Mouse (Mus musculus) spleen, adult 2 months (tissue): ENCODE measurements around the gene Supv3l1. TPM values are rescaled to one million over a fixed set of nuclear protein-coding genes. Genes with fewer than 3 reads are reported as not detected.
A peak's percentile ranks its signal among the peaks of the same experiment; 100 is the strongest.
"Not testable (repeated sequence)": the region's sequence is repeated elsewhere in the genome, so short reads cannot be mapped to it uniquely, and the experiment has no call there.

Source experiments
- DNase-seq, 2 experiments: peaks; one replicate each; pipeline versions ENCODE4 v3.0.0 to v3.0.0-alpha.2; 2012 to 2021; ENCODE audit warnings: low spot score in 2 of 2, low read depth in 1 of 2
- H3K27ac ChIP-seq: fragments of 200-500 bp; 2 replicates; pipeline ENCODE4 v1.5.1; 2012; ENCODE audit warnings: low read length, inconsistent platforms; ENCODE audit not compliant: insufficient read depth
- H3K27me3 ChIP-seq: fragments of 200-500 bp; 2 replicates; pipeline ENCODE4 v1.6.1; 2012; ENCODE audit warnings: mild to moderate bottlenecking, moderate library complexity, low read length, inconsistent platforms; ENCODE audit not compliant: control insufficient read depth, insufficient read depth
- H3K36me3 ChIP-seq: fragments of 200-500 bp; 2 replicates; pipeline ENCODE4 v1.6.1; 2012; ENCODE audit warnings: mild to moderate bottlenecking, low read length, inconsistent platforms; ENCODE audit not compliant: control insufficient read depth, insufficient read depth
- H3K4me1 ChIP-seq: fragments of 200-500 bp; 2 replicates; pipeline ENCODE4 v1.6.1; 2011; ENCODE audit warnings: inconsistent platforms; ENCODE audit not compliant: control insufficient read depth, insufficient read depth, insufficient read length
- H3K4me3 ChIP-seq: fragments of 200-500 bp; 2 replicates; pipeline ENCODE4 v1.5.1; 2011; ENCODE audit warnings: mild to moderate bottlenecking, inconsistent platforms; ENCODE audit not compliant: insufficient read depth, insufficient read length; ENCODE audit errors: extremely low read depth
- CTCF ChIP-seq: fragments of 200-500 bp; IDR thresholded peaks from 2 replicates; pipeline ENCODE4 v1.5.1; 2011; ENCODE audit warnings: mild to moderate bottlenecking, inconsistent platforms; ENCODE audit not compliant: insufficient read depth, insufficient read length, insufficient replicate concordance; ENCODE audit errors: extremely low read depth
- POLR2A ChIP-seq: fragments of 200-500 bp; IDR thresholded peaks from 2 replicates; pipeline ENCODE4 v1.6.1; 2011; ENCODE audit warnings: low read depth, low read length, inconsistent platforms
- WGBS: fragments of 180-500 bp; shearing (Covaris S2); methylation state at CpG from one replicate; pipeline ENCODE4 v1.1.7; 2018; 5-methylcytosine and 5-hydroxymethylcytosine counted together
- polyA plus RNA-seq: library from polyadenylated mRNA; depleted of rRNA; stranded (reverse); fragments of >200 nt; gene quantifications from 2 replicates; pipeline ENCODE4 v1.2.3, GENCODE M21; 2012

The Supv3l1 gene
- polyA plus RNA-seq, 1 experiment, result 8.0 TPM

DNA sequence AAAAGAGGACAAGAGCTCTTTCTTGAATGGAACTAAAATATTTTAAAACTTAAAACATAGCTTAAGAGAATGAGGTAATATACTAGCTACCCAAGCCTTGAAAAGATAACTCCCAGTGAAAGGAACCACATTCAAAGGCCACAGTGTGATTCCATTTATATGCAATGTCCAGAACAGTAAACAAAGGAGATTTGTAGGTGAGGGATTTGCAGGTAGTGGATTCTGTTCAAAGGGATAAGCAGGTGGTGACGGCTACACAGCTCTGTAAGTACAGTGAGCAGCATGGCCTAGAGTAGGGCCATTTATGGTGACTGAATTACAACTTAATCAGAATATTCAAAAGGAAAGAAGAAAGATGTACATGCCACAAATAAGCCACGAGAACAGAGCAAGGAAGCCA is 27.4 kb upstream of the Supv3l1 start:
- DNase-seq, result no peak
- no peaks in the 10 kb centered on the region for H3K27me3 ChIP-seq
- 71% methylated on average over 2 of the region's 2 CpGs for WGBS
- no peak overlapping the region for H3K27ac ChIP-seq
- H3K4me3 ChIP-seq, result no peak overlapping the region
- peaks cover 10% of the 10 kb centered on the region for H3K36me3 ChIP-seq
- no peaks in the 10 kb centered on the region for H3K4me1 ChIP-seq
- TF ChIP-seq POLR2A (no peak), CTCF (no peak)

DNA sequence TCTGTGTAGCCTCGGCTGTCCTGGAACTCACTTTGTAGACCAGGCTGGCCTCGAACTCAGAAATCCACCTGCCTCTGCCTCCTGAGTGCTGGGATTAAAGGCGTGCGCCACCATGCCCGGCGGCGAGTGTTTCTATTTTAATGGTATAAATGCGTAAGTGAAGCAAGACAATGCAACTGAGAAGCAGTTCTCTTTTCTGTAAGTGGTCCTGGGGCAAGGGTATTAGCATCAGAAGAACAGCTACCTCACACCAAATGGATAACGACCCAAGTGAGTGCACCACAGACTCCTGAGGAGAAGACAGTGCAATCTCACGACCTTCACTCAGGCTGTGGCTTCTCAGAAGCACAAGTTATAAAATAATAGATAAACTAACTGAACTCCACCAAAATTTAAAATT is 25.4 kb upstream of the Supv3l1 start:
- Histone ChIP-seq H3K4me1 (no peaks in the 10 kb centered on the region), H3K4me3 (no peak overlapping the region), H3K27me3 (no peaks in the 10 kb centered on the region), H3K27ac (no peak overlapping the region), H3K36me3 (peaks cover 10% of the 10 kb centered on the region)
- TF ChIP-seq POLR2A, result no peak
- TF ChIP-seq CTCF, result no peak
- no peak for DNase-seq
- WGBS, result 91% methylated on average over 10 of the region's 10 CpGs

DNA sequence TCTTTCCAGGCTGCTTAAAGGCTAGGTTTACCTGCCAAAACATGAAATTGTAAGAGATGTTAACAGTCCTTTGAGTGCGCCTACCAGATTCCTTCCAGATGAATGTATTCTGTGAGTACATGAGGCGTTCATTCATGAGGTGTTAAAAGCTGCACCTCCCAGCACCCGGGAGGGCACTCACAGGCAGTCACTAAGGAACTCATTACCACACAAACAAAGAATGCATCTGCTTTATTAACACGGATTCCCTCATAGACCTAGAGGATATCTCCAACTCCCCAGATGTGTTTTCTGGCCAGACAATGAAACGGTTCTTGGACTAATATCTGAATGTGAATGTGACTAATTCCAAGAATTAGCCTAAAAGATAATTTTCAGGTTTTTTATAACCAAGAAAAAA is 21.6 kb upstream of the Supv3l1 start:
- peaks cover 13% of the 10 kb centered on the region for H3K36me3 ChIP-seq
- H3K27ac ChIP-seq, result no peak overlapping the region
- no peaks in the 10 kb centered on the region for H3K4me1 ChIP-seq
- TF ChIP-seq CTCF (no peak), POLR2A (no peak)
- WGBS, result 82% methylated on average over 5 of the region's 5 CpGs
- no peak for DNase-seq
- no peaks in the 10 kb centered on the region for H3K27me3 ChIP-seq
- H3K4me3 ChIP-seq, result no peak overlapping the region

DNA sequence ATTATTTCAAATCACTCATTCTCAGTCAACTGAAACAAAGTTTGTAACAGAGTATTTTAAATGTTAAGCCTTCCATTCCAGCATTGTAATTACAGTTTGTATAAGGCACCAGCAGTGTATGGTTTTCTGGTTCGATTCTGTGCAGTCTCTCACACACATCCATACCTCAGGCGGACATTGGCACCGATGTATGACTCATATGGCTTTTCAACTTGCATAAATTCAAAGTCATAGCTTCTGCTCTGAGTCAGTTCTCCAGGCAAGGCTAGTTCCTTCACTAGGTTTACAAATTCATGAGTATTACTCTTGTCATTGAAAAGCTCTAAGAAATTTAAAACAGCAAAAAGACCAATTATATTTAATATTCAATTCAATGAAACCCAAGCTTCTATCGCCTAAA is 20.2 kb upstream of the Supv3l1 start:
- H3K4me3 ChIP-seq, result no peak overlapping the region
- DNase-seq, result no peak
- H3K27me3 ChIP-seq, result no peaks in the 10 kb centered on the region
- H3K36me3 ChIP-seq, result peaks cover 11% of the 10 kb centered on the region
- H3K4me1 ChIP-seq, result no peaks in the 10 kb centered on the region
- 95% methylated on average over 4 of the region's 4 CpGs for WGBS
- no peak overlapping the region for H3K27ac ChIP-seq
- TF ChIP-seq POLR2A (no peak), CTCF (no peak)

DNA sequence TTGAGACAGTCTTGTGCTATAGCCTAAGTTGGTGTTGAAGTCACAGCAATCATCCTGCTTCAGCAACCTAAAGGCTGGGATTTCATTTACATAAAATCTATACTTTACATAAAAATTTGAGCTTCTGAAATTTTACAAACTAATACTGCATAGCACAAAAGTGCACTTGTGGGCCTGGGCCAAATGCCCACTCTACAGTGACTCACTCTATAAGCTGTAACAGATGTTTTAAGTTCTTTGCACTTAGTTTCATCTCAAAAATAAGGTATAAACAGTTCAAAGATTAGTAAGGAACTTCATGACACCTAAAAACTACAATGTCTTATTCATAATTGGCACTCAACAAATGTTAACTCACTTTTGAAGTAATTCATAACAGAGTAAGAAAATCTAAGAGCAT is 11.8 kb upstream of the Supv3l1 start:
- peaks cover 30% of the 10 kb centered on the region for H3K36me3 ChIP-seq
- H3K4me1 ChIP-seq, result no peaks in the 10 kb centered on the region
- H3K27me3 ChIP-seq, result no peaks in the 10 kb centered on the region
- H3K4me3 ChIP-seq, result no peak overlapping the region
- no peak for DNase-seq
- no peak overlapping the region for H3K27ac ChIP-seq
- TF ChIP-seq CTCF (no peak), POLR2A (no peak)

DNA sequence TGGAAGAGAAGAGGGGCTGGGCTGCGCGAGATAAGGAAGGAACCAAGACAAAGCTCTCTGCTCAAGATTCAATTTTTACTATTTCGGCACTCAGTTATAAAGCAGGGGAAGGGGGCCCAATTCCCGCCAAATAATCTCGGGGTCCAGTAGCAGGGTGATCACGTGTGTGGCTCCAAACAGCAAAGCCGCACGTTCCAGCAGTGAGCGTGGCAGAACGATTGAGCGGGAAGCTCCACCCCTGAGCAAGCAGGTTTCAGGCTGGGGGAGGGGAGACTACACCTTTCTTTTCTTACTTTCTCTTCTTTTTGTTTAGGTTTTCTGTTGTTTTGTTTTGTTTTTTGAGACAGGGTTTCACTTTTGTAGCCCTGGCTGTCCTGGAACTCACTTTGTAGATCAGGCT is 2.5 kb upstream of the Supv3l1 start:
- 90% methylated on average over 11 of the region's 11 CpGs for WGBS
- H3K27me3 ChIP-seq, H3K4me1 ChIP-seq, DNase-seq, H3K4me3 ChIP-seq, H3K27ac ChIP-seq: not testable (repeated sequence)
- H3K36me3 ChIP-seq, result peaks cover 15% of the 10 kb centered on the region

DNA sequence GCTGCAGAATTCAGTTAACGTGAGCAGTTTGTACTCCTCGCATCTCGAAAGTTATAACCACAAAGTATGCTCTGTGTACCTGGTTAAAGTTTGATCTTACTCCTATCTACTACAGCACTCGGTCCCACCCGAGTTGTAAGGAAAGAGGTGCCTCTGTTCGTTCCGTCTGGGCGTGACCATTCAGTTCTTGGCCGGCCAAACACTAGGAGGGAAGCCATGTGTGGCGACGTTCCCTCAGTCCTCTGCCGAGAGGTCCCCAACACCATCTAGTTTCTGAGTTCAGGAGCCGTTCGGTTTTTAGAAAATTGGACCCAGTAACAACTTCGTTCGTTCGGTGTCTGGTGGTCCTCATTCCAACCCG is 722 bp upstream of the Supv3l1 start:
- H3K4me1 ChIP-seq, result peaks cover 3% of the 10 kb centered on the region; the same call in 1 of the 2 replicates
- no peak for DNase-seq
- H3K27me3 ChIP-seq, result no peaks in the 10 kb centered on the region
- WGBS, result 41% methylated on average over 18 of the region's 18 CpGs
- H3K36me3 ChIP-seq, result peaks cover 10% of the 10 kb centered on the region
- TF ChIP-seq POLR2A (no peak), CTCF (no peak)
- H3K4me3 ChIP-seq, result peak overlapping the region; percentile 94
- 0 out of 2 replicates have a peak overlapping the region, but pooled peaks have one; percentile 96 for H3K27ac ChIP-seq

DNA sequence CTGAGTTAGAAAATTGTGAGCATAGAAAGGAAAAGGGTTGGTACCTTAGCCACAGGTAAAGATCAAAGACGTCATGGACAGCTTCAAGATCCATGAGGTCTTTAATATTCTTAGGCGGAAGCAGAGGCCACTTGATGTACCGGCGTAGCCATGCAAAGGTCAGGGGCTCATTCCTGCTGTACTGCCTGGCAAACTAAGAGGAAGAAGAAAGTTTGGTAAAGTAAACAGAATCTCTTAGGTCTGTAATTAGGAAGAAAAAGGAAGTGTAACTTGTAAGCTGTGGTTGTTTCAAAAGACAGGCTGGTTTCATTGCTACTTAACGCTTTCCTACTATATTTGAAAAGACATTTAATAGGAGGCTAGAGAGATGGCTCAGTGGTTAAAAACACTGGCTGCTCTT is 19.1 kb downstream of the Supv3l1 start:
- H3K36me3 ChIP-seq, result peaks cover 40% of the 10 kb centered on the region
- H3K27me3 ChIP-seq, result no peaks in the 10 kb centered on the region
- TF ChIP-seq CTCF, result no peak
- TF ChIP-seq POLR2A, result no peak
- no peak overlapping the region for H3K27ac ChIP-seq
- DNase-seq, result no peak
- no peak overlapping the region for H3K4me3 ChIP-seq
- H3K4me1 ChIP-seq, result no peaks in the 10 kb centered on the region
- WGBS, result 85% methylated on average over 5 of the region's 5 CpGs
